Mouse (Mus musculus): ENCODE results near the gene Lypd8. TPM values are rescaled to one million over a fixed set of nuclear protein-coding genes. Genes with fewer than 3 reads are reported as not detected.

Gene Lypd8
- total RNA-seq, 2 experiments from 2014 or later, result 0.25 TPM; not detected in 1

GRCm38 (mm10) chr11:58382471-58382870, 3.6 kb downstream of the Lypd8 start:
- DNase-seq (ENCODE audit: extremely low spot score in 1 of 2, low spot score in 1 of 2), result peak in 1 of 2 experiments; percentile 10

GRCm38 (mm10) chr11:58399985-58400645, 21.3 kb downstream of the Lypd8 start:
- no peak for DNase-seq (ENCODE audit: extremely low spot score in 1 of 2, low spot score in 1 of 2)

DNA sequence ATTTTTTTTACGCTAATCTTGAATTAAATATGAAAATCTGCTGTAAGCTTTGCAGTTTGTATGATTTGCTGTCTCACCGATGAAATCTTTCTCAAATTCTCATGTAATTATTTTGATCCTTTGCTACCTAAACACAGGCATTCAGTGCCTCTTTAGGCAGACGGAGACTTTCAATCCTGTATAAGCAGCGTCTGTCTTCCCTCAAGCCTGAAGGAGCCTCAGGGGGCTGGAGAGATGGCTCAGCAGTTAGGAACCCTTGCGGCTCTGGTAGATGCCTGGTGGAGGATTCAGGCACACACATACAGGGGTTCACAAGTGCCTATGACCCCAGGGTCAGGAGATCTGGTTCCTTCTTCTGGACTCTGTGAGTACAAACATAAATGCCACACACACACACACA, 21.8 kb downstream of the Lypd8 start:
- DNase-seq (ENCODE audit: extremely low spot score in 1 of 2, low spot score in 1 of 2), result no peak

- DNase-seq (ENCODE audit: extremely low spot score in 1 of 2, low spot score in 1 of 2), result no peak
Measured at GRCm38 (mm10) chr11:58408066-58408465, 29.2 kb downstream of the Lypd8 start.

GRCm38 (mm10) chr11:58418336-58418735, 39.5 kb downstream of the Lypd8 start:
- DNase-seq (ENCODE audit: extremely low spot score in 1 of 2, low spot score in 1 of 2), result no peak

- DNase-seq (ENCODE audit: extremely low spot score in 1 of 2, low spot score in 1 of 2), result no peak
Measured at GRCm38 (mm10) chr11:58420815-58421214, 42.0 kb downstream of the Lypd8 start, which contains the start of gene 1810065E05Rik. Gene 1810065E05Rik (plus strand): TSS chr11:58421111.

DNA sequence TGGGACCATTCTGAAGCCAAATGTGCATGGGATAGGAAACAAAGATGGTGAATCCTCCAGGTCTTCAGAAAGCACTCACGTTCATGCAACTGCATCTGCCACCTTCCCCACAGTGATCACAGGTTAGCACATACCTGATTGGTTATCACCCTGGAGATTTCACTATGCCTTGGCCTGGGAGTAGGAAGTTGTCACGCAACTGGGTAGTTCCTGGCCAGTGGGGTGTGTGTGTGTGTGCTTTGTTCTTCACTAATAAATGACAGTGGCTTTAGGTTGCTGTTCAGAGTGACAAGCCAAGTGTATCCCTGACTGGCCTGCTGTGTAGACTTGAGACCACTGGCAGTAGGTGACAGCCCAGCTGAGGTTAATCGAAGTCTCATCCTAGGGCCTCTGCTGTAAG, 53.4 kb downstream of the Lypd8 start, which contains the start of gene Gm12253:
TSS of gene Gm12253 (plus strand) at position 301 of the 400 bp plus-strand sequence.
- DNase-seq (ENCODE audit: extremely low spot score in 1 of 2, low spot score in 1 of 2), result no peak

DNA sequence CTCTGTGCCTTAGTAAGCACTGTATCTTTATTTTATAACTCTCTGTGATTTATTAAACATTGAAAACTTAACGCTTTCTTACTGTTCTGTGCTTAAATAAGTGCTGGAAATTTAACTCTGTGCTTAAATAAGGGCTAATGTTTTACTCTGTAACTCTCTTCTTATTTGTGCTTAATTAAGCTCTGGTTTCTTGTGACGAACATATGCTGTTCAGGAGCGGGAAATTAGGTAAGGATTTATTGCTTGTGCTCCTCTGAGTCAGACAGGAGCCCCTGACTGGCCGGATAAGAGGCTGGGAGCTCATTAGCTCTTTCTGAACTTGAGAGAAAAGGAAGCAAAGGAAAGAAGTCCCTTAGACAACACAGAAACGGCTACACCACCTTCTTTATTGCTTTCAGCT, 59.0 kb downstream of the Lypd8 start:
- no peak for DNase-seq (ENCODE audit: extremely low spot score in 1 of 2, low spot score in 1 of 2)

Other genes with a start within 250 kb of the Lypd8 start
- 10 to 100 TPM; 19.2 to 20.6 TPM for gene Gemin5, start 210.5 kb upstream of the Lypd8 start, total RNA-seq (2021)
- 10 to 100 TPM; 28.3 to 34.8 TPM for gene Mrpl22, start 207.4 kb upstream of the Lypd8 start, total RNA-seq (2021)
- 1 to 10 TPM; 1.2 to 1.5 TPM for gene Igtp, start 179.5 kb upstream of the Lypd8 start, total RNA-seq (2021)
- 1 to 10 TPM; 1.3 to 2.1 TPM for gene Irgm2, start 179.4 kb upstream of the Lypd8 start, total RNA-seq (2021)
- not detected for gene 4930438A08Rik, start 104.2 kb upstream of the Lypd8 start, total RNA-seq (2021)
- gene Zfp692, start 72.0 kb upstream of the Lypd8 start, total RNA-seq (2021), result 10 to 100 TPM; 19.3 to 28.6 TPM
- 10 to 100 TPM; 45.9 to 47.7 TPM for gene Zfp672, start 48.7 kb upstream of the Lypd8 start, total RNA-seq (2021)
- 10 to 100 TPM; 55.1 to 55.8 TPM for gene Sh3bp5l, start 48.3 kb upstream of the Lypd8 start, total RNA-seq (2021)
- not detected for gene 1810065E05Rik, start 42.1 kb downstream of the Lypd8 start, total RNA-seq (2021)
- gene Gm12253, start 53.5 kb downstream of the Lypd8 start, total RNA-seq (2021), result not detected
- not detected for gene Lypd9, start 73.9 kb downstream of the Lypd8 start, total RNA-seq (2021)
- gene Olfr30, start 83.2 kb downstream of the Lypd8 start, total RNA-seq (2021), result not detected
- gene Olfr332, start 113.5 kb downstream of the Lypd8 start, total RNA-seq (2021), result not detected
- gene Olfr331, start 123.5 kb downstream of the Lypd8 start, total RNA-seq (2021), result not detected
- not detected for gene Olfr330, start 155.8 kb downstream of the Lypd8 start, total RNA-seq (2021)
- gene Olfr329-ps, start 167.4 kb downstream of the Lypd8 start, total RNA-seq (2021), result not detected
- under 1 TPM in 1 of 2 experiments, not detected in 1; 0.12 TPM for gene Olfr328, start 176.6 kb downstream of the Lypd8 start, total RNA-seq (2021)
- gene Olfr224, start 191.5 kb downstream of the Lypd8 start, total RNA-seq (2021), result not detected
- not detected for gene Olfr325, start 198.7 kb downstream of the Lypd8 start, total RNA-seq (2021)
- not detected for gene Olfr324, start 216.1 kb downstream of the Lypd8 start, total RNA-seq (2021)
- not detected for gene 2210407C18Rik, start 237.0 kb downstream of the Lypd8 start, total RNA-seq (2021)

Data from layer of hippocampus, postnatal 25 days (tissue).